Mouse (Mus musculus): ENCODE measurements around the gene Zfp36l1.

Zfp36l1 gene

DNA sequence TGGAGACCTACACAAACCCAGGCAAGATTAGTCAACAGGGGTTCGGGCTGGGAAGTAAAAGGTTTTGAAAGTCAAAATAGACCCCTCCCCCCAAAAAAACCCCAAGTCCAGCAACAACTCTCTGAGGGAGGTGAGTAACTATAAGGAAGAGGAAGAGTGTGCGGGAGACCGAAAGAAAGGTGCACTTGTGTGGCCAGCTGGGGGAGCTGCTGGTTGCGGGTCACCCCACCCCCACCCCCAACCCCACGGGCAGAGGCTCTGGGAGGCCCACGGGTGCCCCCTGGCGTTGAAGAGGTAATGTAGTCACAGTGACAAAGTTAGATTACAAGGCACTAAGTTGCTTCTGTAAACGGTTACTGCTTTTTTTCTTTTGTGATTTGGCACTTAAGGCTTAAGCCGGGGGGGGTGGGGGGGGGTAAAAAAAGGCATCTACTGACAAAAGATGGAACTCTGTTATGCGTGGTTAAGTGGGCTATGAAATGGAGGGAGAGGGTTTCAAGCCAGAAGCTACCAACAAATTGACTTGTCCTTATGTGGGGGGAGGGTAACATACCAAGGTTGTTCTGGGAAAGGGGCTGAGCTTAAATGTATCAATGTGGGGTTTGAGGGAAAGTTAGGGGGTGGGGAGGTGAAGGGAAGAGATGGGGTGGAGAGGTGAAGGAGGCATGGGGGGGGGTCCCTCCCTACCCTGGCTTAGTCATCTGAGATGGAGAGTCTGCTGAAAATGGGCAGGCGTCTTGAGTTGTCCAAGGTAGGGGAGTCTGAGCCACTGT, 3.7 kb downstream of the Zfp36l1 start:
- DNase-seq = peak; percentile 91 to 93

DNA sequence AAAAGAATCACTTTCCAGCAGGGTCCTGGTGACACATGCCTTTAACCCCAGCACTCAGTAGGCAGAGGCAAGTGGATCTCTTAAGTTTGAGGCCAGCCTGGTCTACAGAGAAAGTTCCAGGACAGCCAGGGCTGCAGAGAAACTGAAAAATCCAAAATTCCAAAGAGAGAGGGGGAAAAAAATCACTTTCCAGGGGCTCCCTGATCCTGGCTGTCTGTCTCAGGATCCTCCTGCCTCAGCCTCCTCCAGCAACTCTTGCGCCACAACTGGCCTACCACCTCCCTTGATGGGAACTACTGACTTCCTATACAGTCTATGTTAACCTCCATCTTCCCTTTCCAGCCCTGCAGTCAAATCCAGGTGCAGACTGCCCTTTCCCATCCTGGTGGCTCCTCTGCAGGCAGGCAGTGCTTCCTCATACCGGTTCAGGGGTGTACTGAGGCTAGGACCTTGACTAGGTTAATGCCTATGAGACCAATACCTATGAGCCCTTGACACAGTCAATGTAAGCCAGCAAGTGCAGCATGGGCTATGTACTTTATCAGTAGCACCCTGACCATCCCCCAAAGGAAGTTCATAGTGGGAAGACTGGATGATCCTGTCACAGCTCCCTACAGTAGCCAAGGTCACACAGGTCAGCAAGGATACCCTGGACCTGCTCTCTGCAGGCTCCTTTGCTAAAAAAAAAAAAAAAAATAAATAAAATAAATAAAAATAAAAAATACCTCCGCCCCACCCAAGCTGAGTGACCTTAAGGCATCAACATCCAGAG, 5.7 kb downstream of the Zfp36l1 start:
- DNase-seq = peak in 1 of 2 experiments; percentile 39

DNA sequence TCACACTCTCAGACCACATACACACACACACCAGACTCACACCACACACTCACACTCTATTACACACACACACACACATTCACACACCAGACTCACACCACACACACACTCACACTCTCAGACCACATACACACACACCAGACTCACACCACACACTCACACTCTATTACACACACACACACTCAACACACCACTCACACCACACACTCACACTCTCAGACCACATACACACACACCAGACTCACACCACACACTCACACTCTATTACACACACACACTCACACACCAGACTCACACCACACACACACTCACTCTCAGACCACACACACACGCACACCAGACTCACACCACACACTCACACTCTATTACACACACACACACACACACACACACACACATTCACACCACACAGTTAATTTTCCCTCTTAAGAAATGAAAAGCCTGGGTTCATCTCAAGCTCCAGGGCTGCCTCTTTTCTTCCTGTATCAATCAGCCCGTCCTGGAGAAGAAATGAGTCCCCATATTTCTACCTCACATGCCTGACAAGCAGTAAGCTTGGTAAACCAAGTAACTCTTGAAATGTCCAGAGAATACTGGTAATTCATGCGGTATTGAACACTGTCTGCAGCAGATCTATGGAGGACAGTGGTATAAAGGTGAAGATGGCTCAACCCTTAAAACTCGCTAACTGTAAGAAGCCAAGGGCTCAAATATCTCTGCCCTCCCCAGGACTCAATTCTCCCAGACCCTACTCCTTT, 6.5 kb downstream of the Zfp36l1 start:
- no peak for DNase-seq

DNA sequence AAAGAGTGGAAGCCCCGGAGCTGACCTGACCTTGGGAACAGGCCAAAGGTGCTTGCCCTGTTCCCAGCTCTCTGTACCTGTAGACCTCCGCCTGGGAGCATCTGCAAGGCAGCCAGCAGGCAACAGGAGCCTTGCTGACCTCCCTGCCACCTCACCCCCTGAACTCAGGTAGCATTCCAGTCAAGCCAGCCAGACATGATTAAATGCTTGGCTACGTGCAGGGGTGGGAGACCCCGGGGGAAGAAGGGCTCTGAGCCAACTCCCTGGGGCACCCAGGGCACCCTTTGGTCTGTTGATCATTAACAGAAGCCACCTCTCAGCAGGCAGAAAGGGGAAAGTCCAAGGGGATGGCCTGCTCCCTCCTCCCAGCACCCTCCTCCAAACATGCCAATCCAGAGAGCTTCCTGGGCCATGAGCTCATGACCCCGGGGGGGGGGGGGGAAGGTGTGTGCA, 9.3 kb downstream of the Zfp36l1 start:
- peak; percentile 89 to 96 for DNase-seq

DNA sequence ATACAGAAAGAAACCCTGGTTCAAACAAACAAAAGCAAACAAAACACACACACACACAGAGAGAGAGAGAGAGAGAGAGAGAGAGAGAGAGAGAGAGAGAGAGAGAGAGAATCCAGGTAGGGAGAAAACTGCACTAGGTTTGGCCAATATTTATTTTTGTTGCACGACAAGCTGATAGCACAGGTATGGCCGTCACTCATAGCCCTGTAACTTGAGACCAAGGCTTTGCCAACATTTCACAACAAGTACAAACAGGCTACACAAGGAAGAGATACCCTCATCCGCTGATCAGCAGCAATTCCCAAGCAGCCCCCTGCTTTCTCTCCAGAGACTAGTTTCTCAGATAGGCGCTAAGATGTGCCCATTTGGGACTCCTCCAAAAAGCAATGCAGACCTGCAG, 9.7 kb downstream of the Zfp36l1 start:
- no peak for DNase-seq

DNA sequence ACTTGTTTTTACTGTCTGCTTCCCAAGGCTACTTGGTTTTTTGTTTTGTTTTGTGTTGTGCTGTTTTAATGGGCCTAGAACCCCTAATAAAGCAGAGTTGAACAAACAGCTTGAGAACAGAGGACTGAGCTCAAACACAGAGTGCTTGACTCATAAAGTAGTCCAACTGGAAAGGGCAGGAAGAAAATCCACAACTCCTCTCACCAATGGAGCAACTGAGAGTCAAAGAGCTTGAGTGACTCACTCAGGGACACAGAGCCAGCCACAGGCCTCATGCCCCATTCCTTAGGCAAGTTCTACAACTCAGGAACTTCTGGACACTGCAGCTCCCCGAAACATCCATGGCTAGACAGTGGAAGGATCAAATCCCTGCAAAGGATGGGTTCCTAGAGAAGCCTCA, 14.0 kb downstream of the Zfp36l1 start:
- DNase-seq = no peak

DNA sequence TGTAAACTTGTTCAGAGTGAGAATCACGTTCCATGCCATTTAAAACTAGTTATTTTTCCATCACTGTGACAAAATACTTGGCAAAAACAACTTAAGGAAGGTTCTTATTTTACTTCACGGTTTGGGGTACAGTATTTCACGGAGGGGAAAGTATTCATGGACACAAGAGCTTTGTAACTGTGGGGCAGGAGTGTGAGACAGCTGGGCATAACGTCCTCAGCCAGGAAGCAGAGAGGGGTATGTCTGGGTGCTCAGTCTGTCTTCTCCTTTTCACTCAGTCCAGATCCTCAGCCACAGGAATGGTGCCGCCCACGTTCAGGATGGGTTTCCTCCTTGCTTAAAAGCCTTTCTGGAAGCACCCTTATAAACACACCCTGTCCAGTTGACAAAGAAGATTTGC, 16.1 kb downstream of the Zfp36l1 start:
- DNase-seq = no peak

DNA sequence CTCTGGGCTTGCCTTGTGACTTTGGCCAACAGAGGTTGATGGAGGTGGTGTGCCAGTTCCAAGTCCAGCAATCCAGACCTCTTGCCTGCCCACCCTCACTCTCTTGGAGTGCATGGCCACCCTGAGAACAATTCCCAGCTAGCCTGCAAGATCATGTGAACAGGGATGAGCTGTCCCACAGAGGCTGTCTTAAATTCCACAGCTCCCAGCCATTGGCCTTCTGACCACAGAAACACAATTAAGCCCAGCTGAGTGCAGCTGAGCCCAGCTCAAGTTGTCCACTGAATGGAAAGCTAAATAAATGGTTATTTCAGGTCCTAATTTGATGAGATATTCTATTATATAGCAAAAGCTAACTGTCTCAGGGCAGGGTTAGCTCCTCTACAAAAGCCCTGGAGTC, 20.0 kb downstream of the Zfp36l1 start:
- peak in 1 of 2 experiments; percentile 24 for DNase-seq

DNA sequence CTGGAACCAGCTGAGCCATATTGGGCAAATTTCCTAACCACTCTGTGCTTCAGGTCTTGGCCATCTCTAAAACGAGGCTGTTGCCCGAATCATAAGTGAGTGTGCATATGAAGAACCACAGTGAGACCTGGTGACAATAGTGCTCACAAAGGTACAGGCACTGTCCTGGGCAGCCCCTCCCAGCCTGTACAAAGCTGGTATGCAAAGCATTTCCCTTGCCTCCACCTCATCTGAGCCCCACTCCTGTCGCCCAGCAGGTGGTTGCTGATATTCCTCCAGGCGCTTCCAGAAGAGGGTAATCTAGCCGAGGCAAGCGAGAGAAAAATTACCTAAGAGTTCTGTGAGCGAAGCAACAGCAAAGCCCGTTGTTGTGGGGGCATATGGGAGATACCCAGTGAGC, 21.7 kb downstream of the Zfp36l1 start:
- peak in 1 of 2 experiments; percentile 50 for DNase-seq

DNA sequence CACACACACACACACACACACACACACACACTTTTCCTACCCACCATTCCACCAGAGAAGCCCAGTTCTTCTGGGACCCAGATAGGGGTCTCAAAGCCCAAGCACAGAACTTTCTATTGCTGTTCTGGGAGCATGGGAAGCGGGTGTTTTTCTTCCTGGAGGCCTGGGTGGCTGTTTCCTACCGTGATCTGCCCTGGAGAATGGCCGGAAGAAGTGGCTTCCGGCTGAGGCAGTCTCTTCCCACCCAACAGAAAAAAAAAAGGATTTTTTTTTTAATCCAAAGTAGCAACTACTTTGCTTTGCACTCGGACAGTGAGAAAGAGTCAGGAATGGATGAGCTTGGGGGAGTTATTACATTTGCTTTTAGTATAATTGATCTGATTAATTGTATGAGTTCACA, 22.3 kb downstream of the Zfp36l1 start:
- peak; percentile 49 to 73 for DNase-seq

DNA sequence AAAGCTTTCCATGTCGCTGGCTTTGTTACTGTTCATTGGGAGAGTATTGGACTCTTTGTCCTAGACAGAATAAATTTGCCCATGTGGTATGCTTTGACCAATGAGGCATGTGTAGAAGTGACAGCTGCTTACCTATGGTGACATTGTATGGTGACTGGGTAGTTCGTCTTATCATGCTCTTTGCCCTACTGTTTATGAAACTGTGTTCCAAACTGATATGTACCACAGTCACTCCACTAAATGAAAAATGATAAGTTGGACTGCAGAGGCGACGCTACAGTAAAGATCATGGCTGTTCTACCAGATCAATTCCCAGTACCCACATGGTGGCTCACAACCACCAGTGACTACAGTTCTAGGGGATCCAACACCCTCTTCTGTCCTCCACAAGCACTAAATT, 24.7 kb downstream of the Zfp36l1 start:
- no peak for DNase-seq

DNA sequence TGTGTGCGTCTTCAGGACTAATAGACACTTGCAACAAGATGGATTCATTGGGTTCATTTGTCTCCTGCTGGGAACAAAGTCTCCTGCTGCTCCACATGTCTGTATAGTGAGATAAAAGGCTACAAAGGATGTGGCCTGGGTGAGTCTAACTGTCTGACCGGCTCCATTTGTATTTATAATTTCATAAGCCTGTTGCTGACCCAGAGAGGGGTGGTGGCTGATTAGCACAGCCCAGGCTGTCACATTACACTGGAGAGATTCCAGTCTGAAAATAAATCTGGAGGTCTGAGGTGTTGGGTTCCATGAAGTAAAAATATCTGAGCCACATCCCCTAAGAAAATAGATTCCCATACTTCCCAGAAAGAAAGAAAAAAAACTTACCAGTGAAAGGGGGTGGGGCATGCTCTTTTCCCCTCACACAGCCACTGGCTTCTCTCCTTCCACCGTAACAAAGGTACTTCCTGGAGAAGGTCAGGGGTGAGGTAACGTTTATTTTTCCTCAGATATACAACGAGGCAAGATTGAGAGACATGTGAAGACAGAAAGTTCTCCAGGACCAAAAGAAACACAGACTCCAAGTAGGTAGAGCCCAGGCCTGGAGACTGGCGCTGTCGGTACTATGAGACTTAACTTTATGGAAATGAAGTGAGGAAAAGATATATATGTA, 28.2 kb downstream of the Zfp36l1 start:
- no peak for DNase-seq

DNA sequence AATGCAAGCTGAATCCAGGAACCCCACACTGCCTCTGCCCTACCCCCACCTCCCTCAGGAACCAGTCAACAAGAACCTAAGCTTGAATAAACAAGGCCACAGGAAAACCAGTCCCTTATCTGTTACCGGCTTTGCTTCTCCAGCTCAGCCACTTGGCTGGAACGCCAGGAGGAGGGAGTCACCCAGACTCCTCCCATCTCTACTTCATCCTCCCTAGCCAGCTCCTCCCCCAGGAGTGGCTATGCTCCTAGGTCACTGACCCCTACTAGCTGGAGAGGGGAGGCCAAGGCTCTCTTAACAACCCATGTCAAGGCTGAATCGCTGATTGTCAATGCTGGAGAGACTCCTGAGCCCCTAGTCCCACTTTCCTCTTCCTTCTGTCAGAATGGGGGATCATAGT, 28.9 kb downstream of the Zfp36l1 start:
- DNase-seq = peak; percentile 78 to 89

DNA sequence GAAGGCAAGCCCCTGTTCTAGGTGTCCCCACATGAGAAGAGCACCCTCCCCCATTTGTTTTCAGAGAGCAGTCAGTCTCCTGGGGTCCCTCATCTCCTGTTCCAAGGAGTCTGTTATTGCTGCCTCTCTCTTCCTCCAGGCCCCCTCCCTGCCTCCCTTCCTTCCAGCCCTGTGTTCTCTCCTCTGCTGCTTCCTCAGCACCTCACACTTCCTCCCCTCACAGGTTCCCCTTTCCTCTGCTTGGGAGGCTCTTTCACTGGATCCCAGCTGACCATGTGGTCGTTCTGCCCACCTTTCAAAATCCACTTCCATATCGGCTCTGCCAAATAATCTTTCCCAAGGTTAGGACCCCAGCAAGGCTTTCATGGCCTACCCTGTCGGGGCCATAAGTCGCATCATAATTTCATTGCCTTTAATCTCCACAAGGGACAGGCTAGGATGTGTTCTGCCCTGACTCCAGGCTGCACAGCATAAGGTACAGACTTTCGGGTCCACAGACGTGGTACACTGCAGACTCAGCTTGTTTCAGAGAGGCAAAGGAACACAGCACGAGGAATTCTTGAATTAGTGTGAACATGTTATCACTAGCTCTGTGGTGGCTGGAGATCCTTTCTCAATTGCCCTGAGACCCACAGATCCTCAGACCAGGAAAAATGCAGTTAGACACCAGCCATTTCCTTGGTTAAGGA, 29.5 kb downstream of the Zfp36l1 start:
- DNase-seq = no peak

DNA sequence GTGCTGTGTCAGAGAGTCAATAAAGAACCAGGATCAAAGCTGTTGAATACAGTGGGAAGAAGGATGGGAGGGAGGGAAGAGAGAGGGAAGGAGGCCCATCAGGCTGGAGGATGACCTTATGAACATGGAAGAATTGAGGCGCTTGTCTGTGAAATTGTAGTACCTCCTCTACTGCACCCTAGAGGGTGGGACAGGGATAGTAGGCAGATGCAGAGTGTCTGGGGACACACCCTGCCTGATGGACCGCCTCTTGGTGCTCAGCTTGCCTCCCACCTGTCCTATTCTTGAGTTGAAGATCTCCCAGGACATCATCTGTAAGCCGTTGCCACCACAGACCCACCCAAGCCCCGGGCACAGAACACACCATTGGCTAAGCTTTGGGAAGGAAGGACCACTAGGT, 30.1 kb downstream of the Zfp36l1 start:
- DNase-seq = no peak

DNA sequence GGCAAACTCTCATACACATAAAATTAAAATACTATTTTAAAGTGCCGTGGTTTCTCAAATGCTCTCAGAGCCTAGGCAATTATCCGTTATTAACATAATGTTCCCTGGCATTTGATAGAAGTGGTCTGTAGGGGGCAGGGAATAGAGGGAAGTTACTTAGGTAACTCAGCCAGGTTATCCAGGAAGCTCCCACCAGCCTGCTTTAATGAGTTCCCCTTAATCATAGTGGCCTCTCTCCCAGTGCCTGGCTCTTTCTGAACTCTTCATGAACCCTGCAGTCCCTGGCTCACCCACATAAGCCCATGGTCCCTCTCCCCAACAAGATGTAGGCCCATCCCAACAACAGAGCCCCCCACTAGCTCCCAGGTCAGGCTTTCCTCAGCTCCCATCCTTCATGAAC, 31.4 kb downstream of the Zfp36l1 start:
- no peak for DNase-seq

DNA sequence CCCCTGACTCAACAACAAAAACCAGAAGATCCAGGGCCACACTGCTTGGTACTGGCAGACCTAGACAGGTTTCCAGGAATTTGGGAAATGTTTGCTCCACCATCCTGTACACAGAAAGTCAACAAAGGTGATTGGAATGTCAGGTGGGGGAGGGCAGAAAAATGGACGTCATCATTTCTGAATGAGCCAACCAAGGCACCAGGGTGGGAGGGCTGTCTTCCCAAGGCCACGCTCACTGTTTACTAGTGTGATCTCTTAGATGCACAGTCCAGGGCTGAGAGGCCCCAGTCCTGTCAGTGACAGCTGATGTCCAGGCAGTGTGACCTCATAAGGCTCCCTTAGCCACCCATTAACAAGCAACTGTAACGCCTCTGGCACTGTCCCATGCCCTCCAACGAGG, 32.9 kb downstream of the Zfp36l1 start:
- DNase-seq = peak in 1 of 2 experiments; percentile 43

DNA sequence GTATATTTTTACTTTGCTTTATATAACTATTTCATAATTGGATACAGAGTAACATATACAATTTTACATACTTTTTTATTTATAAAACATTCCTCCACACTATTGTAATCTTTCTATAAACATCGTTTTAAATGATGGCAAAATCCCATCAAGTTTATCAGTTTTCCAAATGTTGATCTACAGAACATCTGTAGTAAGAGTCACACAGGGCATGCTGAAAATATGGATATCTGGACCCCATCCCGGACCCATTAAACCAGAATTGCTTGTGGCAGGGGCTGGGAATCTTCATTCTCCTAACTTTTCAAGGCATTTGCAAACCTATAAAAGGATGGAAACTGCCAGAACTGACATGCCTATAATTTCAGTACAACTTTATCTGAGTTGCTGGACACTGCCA, 38.5 kb downstream of the Zfp36l1 start:
- no peak for DNase-seq

DNA sequence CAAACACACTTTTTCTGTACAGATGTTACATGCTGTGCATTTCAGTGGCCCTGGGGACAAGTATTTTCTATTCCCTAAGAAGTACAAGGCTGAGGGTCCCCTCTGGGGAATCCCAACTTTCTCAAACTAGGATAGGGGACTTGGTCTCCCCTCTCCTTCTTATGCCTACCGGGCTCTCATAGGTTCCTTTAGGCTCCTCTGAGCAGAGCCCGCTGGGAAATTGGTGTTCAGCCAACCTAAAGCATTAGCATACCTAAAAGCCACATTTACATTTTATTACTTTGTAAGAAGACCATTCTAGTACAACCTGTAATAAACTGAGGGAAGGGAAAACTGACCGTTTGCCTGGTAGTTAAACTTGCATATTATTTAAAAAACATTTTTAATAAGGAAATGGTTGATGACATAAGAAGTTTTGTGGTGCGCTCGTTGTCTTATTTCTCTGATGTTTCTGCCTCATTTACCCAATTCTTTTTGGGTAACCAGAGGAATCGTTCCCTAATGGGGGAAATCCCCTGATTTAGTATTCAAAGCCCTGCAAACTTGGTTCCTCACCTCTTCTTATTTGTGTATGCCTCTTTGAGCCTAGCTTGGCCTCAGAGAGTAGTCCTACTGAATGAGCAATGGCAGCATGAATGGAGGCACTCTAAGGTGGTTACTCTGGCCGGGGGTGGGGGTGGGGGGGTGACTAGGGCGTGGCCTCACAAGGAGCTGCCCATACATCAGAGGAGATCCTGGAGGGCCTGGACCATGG, 42.1 kb downstream of the Zfp36l1 start:
- DNase-seq = no peak

DNA sequence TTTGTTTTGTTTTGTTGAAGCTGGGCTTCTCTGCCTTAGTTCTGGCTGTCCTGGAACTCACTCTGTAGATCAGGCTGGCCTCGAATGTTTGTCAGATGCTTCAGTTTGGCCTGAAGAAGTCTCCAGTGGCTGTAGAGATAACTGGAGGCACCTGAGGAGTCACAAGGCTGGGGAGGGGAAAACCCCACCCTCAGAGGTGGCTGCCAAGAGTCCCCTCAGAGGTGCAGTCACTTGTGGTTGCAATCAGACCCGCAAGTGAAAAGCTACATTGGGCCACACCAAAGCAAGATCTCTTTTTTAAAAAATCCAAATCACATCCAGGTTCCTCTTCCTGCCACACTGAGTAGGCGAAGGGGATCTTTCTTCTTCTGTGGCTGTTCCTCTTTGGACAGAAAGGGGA, 43.8 kb downstream of the Zfp36l1 start:
- no peak for DNase-seq

DNA sequence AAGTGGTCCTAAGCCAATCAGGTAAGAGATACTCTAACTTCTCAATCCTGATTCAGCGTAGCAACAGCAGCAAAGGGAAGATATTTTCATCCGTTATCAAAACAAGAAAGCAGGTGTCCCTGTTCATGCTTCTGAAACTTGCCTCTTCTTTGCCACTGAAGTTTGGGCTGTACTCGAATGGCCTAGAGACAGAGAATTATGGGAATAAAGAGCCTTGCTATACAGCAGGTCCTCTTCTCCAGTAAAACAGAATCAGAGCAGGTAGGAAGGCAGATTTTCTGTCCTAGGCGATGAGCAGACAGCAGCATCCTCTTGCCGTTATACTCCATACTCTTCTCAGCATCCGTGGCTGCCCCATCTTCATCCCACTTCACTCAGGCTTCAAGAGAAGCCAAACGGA, 44.8 kb downstream of the Zfp36l1 start:
- DNase-seq = no peak

DNA sequence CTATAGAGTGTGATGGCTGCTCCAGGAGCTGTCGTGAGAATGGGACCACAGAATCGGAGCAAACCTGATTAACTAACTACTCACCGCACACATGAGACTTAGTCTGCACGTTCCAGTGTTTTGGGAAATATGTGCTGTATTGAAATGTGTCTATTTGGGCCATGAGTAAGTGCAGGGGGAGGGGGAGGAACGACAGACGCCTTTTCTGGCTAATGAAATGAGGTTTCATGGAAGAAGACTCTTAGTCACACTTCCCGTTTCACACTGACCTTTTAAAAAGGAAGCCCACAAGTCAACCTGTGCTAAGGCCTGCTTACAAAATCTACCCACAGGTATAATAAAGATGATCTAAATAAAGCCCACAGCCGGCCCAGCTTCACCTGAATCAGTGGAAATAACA, 47.8 kb downstream of the Zfp36l1 start:
- DNase-seq = peak in 1 of 2 experiments; percentile 0

Data from kidney, postnatal 25 days (tissue).